Mouse (Mus musculus) heart, adult 2 months (tissue): ENCODE data around the gene Wdfy3.

Experiments
- CTCF ChIP-seq: fragments of 200-600 bp; IDR thresholded peaks from 2 replicates; pipeline ENCODE4 v1.8.1; 2022; ENCODE audit warnings: antibody characterized with exemption, mild to moderate bottlenecking, moderate library complexity
- EP300 ChIP-seq: fragments of 200-500 bp; IDR thresholded peaks from 2 replicates; pipeline ENCODE4 v1.6.1; 2011; ENCODE audit warnings: low read depth, low read length, control low read depth; ENCODE audit not compliant: insufficient read depth
- POLR2A ChIP-seq: fragments of 200-500 bp; IDR thresholded peaks from 2 replicates; pipeline ENCODE4 v1.6.1; 2011; ENCODE audit warnings: mild to moderate bottlenecking, low read depth, low read length, control low read depth; ENCODE audit not compliant: insufficient read depth

GRCm38 (mm10) chr5:101840476-101840875 is 229.2 kb downstream of the Wdfy3 start:
- TF ChIP-seq CTCF (no peak), EP300 (no peak), POLR2A (no peak)
